Mouse (Mus musculus) heart, embryonic 15.5 days (tissue): ENCODE measurements around the gene Pla2g15. TPM values are rescaled to one million over a fixed set of nuclear protein-coding genes. Genes with fewer than 3 reads are reported as not detected.

Source experiments
- ATAC-seq: fragments of 200-750 bp; cut with Nextera tagmentation; replicated peaks from 2 replicates; pipeline ENCODE4 v1.8.0; 2017; ENCODE audit warnings: low read depth, moderate TSS enrichment; ENCODE audit not compliant: insufficient number of reproducible peaks, insufficient read depth, low FRiP score
- H3K27ac ChIP-seq: fragments of 300-500 bp; sonication (generic); 2 replicates; pipeline ENCODE4 v1.5.1; 2015; ENCODE audit warnings: mild to moderate bottlenecking, inconsistent platforms
- H3K27me3 ChIP-seq: fragments of 300-500 bp; sonication (generic); 2 replicates; pipeline ENCODE4 v1.6.1; 2015; ENCODE audit warnings: inconsistent platforms
- H3K36me3 ChIP-seq: fragments of 300-500 bp; sonication (generic); 2 replicates; pipeline ENCODE4 v1.6.1; 2015; ENCODE audit warnings: mild to moderate bottlenecking, inconsistent platforms
- H3K4me1 ChIP-seq: fragments of 300-500 bp; sonication (generic); replicated peaks from 2 replicates; pipeline ENCODE4 v1.6.1; 2015; ENCODE audit warnings: inconsistent platforms
- H3K4me2 ChIP-seq: fragments of 300-500 bp; sonication (generic); 2 replicates; pipeline ENCODE4 v1.6.1; 2015; ENCODE audit warnings: inconsistent platforms, mild to moderate bottlenecking, moderate library complexity
- H3K4me3 ChIP-seq: fragments of 300-500 bp; sonication (generic); 2 replicates; pipeline ENCODE4 v1.5.1; 2015; ENCODE audit warnings: mild to moderate bottlenecking, inconsistent platforms
- H3K9ac ChIP-seq: fragments of 300-500 bp; sonication (generic); 2 replicates; pipeline ENCODE4 v1.6.1; 2015; ENCODE audit warnings: mild to moderate bottlenecking, inconsistent platforms
- H3K9me3 ChIP-seq: fragments of 300-500 bp; sonication (generic); replicated peaks from 2 replicates; pipeline ENCODE4 v1.6.1; 2016; ENCODE audit warnings: inconsistent platforms
- WGBS: fragments of 180-500 bp; shearing (Covaris S2); methylation state at CpG from one replicate; pipeline ENCODE4 v1.1.7; 2015; ENCODE audit warnings: mixed read lengths; 5-methylcytosine and 5-hydroxymethylcytosine counted together
- polyA plus RNA-seq: library from polyadenylated mRNA; unstranded; fragments of >200 nt; fragmentation: Nextera tagmentation; extraction: Ambion mirVana; gene quantifications from 2 replicates; pipeline ENCODE4 v1.2.1, GENCODE M21; 2015

The Pla2g15 gene
- polyA plus RNA-seq, 1 experiment from 2014 or later = 7.0 TPM

GRCm38 (mm10) chr8:106136156-106137130 lies 13.8 kb upstream of the Pla2g15 start, which contains the start of gene Esrp2:
Gene Esrp2 (minus strand): TSS chr8:106136974.
- H3K36me3 ChIP-seq = peaks cover 5% of the 10 kb centered on the region
- peak within 1 kb of the TSS; percentile 64 for H3K4me3 ChIP-seq
- ATAC-seq = peak; percentile 51; the same call in 1 of the 2 replicates
- WGBS = under 1% methylated on average over 86 of the region's 86 CpGs
- H3K9ac ChIP-seq = peak within 1 kb of the TSS; percentile 45
- no peaks in the 10 kb centered on the region for H3K9me3 ChIP-seq
- H3K27ac ChIP-seq = peak within 1 kb of the TSS; percentile 49
- peaks cover 36% of the 10 kb centered on the region for H3K27me3 ChIP-seq
- peak within 1 kb of the TSS; percentile 100 for H3K4me2 ChIP-seq
- peaks cover 29% of the 10 kb centered on the region for H3K4me1 ChIP-seq

- Histone ChIP-seq H3K9me3 (no peaks in the 10 kb centered on the region), H3K27ac (peak overlapping the region; percentile 49), H3K4me3 (peak overlapping the region; percentile 64), H3K4me2 (peak overlapping the region; percentile 100), H3K27me3 (peaks cover 36% of the 10 kb centered on the region), H3K36me3 (peaks cover 2% of the 10 kb centered on the region; the same call in 1 of the 2 replicates), H3K9ac (peak overlapping the region; percentile 45), H3K4me1 (peaks cover 29% of the 10 kb centered on the region)
- no peak for ATAC-seq
- WGBS = 3% methylated on average over 22 of the region's 22 CpGs
Measured at GRCm38 (mm10) chr8:106137218-106137905, 12.8 kb upstream of the Pla2g15 start.

- ATAC-seq = peak; percentile 38; the same call in 1 of the 2 replicates
- 1% methylated on average over 24 of the region's 24 CpGs for WGBS
- Histone ChIP-seq H3K36me3 (no peaks in the 10 kb centered on the region), H3K4me1 (peaks cover 29% of the 10 kb centered on the region), H3K27me3 (peaks cover 36% of the 10 kb centered on the region), H3K4me2 (peak overlapping the region; percentile 100), H3K9me3 (no peaks in the 10 kb centered on the region), H3K27ac (peak overlapping the region; percentile 49), H3K9ac (peak overlapping the region; percentile 45), H3K4me3 (peak overlapping the region; percentile 64)
Measured at GRCm38 (mm10) chr8:106137906-106138477, 12.2 kb upstream of the Pla2g15 start.

- peak overlapping the region; percentile 64 for H3K4me3 ChIP-seq
- H3K9me3 ChIP-seq = no peaks in the 10 kb centered on the region
- peak overlapping the region; percentile 45 for H3K9ac ChIP-seq
- H3K27me3 ChIP-seq = peaks cover 36% of the 10 kb centered on the region
- no peak for ATAC-seq
- H3K4me1 ChIP-seq = peaks cover 29% of the 10 kb centered on the region
- peak overlapping the region; percentile 100 for H3K4me2 ChIP-seq
- peak overlapping the region; percentile 49; the same call in 1 of the 2 replicates for H3K27ac ChIP-seq
- H3K36me3 ChIP-seq = no peaks in the 10 kb centered on the region
- 14% methylated on average over 7 of the region's 7 CpGs for WGBS
Measured at GRCm38 (mm10) chr8:106138616-106139015, 11.6 kb upstream of the Pla2g15 start.

GRCm38 (mm10) chr8:106140191-106140590 lies 10.0 kb upstream of the Pla2g15 start:
- ATAC-seq = no peak
- Histone ChIP-seq H3K9ac (no peak overlapping the region), H3K36me3 (no peaks in the 10 kb centered on the region), H3K4me3 (no peak overlapping the region), H3K4me2 (no peak overlapping the region), H3K4me1 (peaks cover 29% of the 10 kb centered on the region), H3K27ac (no peak overlapping the region), H3K27me3 (peaks cover 23% of the 10 kb centered on the region), H3K9me3 (no peaks in the 10 kb centered on the region)
- 65% methylated on average over 5 of the region's 5 CpGs for WGBS

- Histone ChIP-seq H3K27me3 (peaks cover 17% of the 10 kb centered on the region), H3K4me1 (peaks cover 26% of the 10 kb centered on the region), H3K27ac (no peak overlapping the region), H3K4me2 (no peak overlapping the region), H3K36me3 (no peaks in the 10 kb centered on the region), H3K4me3 (no peak overlapping the region), H3K9ac (no peak overlapping the region), H3K9me3 (no peaks in the 10 kb centered on the region)
- WGBS = 18% methylated on average over 13 of the region's 13 CpGs
- no peak for ATAC-seq
Measured at GRCm38 (mm10) chr8:106140769-106141168, 9.4 kb upstream of the Pla2g15 start.

- 86% methylated on average over 2 of the region's 2 CpGs for WGBS
- Histone ChIP-seq H3K27ac (no peak overlapping the region), H3K36me3 (no peaks in the 10 kb centered on the region), H3K4me1 (peaks cover 5% of the 10 kb centered on the region; the same call in 1 of the 2 replicates), H3K9ac (no peak overlapping the region), H3K4me2 (no peak overlapping the region), H3K9me3 (no peaks in the 10 kb centered on the region), H3K4me3 (no peak overlapping the region), H3K27me3 (no peaks in the 10 kb centered on the region)
- ATAC-seq = no peak
Measured at GRCm38 (mm10) chr8:106145331-106145730, 4.9 kb upstream of the Pla2g15 start.

- H3K9me3 ChIP-seq = no peaks in the 10 kb centered on the region
- no peak overlapping the region for H3K4me2 ChIP-seq
- no peak overlapping the region for H3K27ac ChIP-seq
- no peaks in the 10 kb centered on the region for H3K27me3 ChIP-seq
- 82% methylated on average over 4 of the region's 4 CpGs for WGBS
- no peak overlapping the region for H3K4me3 ChIP-seq
- no peaks in the 10 kb centered on the region for H3K36me3 ChIP-seq
- no peak for ATAC-seq
- peaks cover 9% of the 10 kb centered on the region for H3K4me1 ChIP-seq
- no peak overlapping the region for H3K9ac ChIP-seq
Measured at GRCm38 (mm10) chr8:106146014-106146413, 4.2 kb upstream of the Pla2g15 start.

- no peak overlapping the region for H3K4me3 ChIP-seq
- no peaks in the 10 kb centered on the region for H3K27me3 ChIP-seq
- no peaks in the 10 kb centered on the region for H3K36me3 ChIP-seq
- H3K4me1 ChIP-seq = peaks cover 20% of the 10 kb centered on the region
- 81% methylated on average over 6 of the region's 6 CpGs for WGBS
- H3K9ac ChIP-seq = no peak overlapping the region
- no peak for ATAC-seq
- H3K27ac ChIP-seq = no peak overlapping the region
- no peak overlapping the region for H3K4me2 ChIP-seq
- no peaks in the 10 kb centered on the region for H3K9me3 ChIP-seq
Measured at GRCm38 (mm10) chr8:106147868-106148565, 2.2 kb upstream of the Pla2g15 start.

- Histone ChIP-seq H3K27ac (no peak overlapping the region), H3K4me3 (no peak overlapping the region), H3K4me2 (no peak overlapping the region), H3K9ac (no peak overlapping the region), H3K9me3 (no peaks in the 10 kb centered on the region), H3K36me3 (no peaks in the 10 kb centered on the region), H3K27me3 (no peaks in the 10 kb centered on the region), H3K4me1 (peaks cover 22% of the 10 kb centered on the region)
- WGBS = 87% methylated on average over 6 of the region's 6 CpGs
- ATAC-seq = no peak
Measured at GRCm38 (mm10) chr8:106149025-106149424, 1.2 kb upstream of the Pla2g15 start.
